Mouse (Mus musculus): ENCODE results near the gene Gm4922. TPM values are rescaled to one million over a fixed set of nuclear protein-coding genes. Genes with fewer than 3 reads are reported as not detected.

Gm4922 gene
- total RNA-seq, 2 experiments from 2014 or later: not detected

Other genes starting within 250 kb of the Gm4922 start
- gene Hebp2, start 240.7 kb downstream of the Gm4922 start, total RNA-seq (2015; ENCODE audit: low replicate concordance): not detected in 2 replicates
- gene Hebp2, start 240.7 kb downstream of the Gm4922 start, total RNA-seq (2017; ENCODE audit: low replicate concordance): not detected in 2 replicates
- 0.58 TPM in 1 of 2 replicates, not detected in the other for gene Arfgef3, start 42.8 kb downstream of the Gm4922 start, total RNA-seq (2015; ENCODE audit: low replicate concordance)
- 0.09 TPM in 1 of 2 replicates, not detected in the other for gene Arfgef3, start 42.8 kb downstream of the Gm4922 start, total RNA-seq (2017; ENCODE audit: low replicate concordance)
- gene Perp, start 58.2 kb upstream of the Gm4922 start, total RNA-seq (2015; ENCODE audit: low replicate concordance): 1.0 and 2.7 TPM in 2 replicates
- gene Perp, start 58.2 kb upstream of the Gm4922 start, total RNA-seq (2017; ENCODE audit: low replicate concordance): 0.56 and 0.85 TPM in 2 replicates
- gene Tnfaip3, start 228.9 kb upstream of the Gm4922 start, total RNA-seq (2015; ENCODE audit: low replicate concordance): 4.0 TPM in 2 replicates
- gene Tnfaip3, start 228.9 kb upstream of the Gm4922 start, total RNA-seq (2017; ENCODE audit: low replicate concordance): 2.1 and 2.9 TPM in 2 replicates

All from erythroblast, adult 5-6 weeks (primary cell).